Mouse (Mus musculus): ENCODE results near the gene Ssh1. TPM values are rescaled to one million over a fixed set of nuclear protein-coding genes. Genes with fewer than 3 reads are reported as not detected.

The Ssh1 gene
- total RNA-seq, 2 experiments from 2014 or later, result 11.1 to 11.2 TPM

GRCm38 (mm10) chr5:113966452-113967150 lies 27.1 kb downstream of the Ssh1 start:
- DNase-seq, result no peak

DNA sequence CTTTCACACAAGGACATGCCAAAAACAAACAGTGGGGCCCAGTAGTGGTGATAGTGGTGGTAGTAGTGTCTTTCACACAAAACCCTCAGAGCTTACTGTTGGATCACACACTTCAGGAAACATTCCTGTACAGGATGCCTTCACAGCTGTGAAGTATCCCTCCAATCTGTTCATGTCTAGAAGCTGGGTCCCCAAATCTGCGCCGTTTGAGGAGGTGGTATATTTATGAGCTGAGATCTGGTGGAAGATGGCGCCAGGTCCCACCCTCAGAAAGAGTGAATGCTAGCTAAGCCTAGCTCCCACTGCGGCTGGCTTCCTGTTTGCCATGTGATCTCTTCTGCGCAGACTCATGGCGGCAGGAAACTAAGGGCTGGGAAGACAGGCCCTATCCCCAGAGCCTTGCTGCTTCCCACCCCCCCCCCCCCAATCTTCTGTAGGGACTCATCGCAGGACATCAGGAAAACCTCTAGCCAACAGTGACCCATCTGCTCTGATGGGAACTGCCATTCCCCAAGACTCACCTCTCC lies 28.0 kb downstream of the Ssh1 start:
- no peak for DNase-seq

DNA sequence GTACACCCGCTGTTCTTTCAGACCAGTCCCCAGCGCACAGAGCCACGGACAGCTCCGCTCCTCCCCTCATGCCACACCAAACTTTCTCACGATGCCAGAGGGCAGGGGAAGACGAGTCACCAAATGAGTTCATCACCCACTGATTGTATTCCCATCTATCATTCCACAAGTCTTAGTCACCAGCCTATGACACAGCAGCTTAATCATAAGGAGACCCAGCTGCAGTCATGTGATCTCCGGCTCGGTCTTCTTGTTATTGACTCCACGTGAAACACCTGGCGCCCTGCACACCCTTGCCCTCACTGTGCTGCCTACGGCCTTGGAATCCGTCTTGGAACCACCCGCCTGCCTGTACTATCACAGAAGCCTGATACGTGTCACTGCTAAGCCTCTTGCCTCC lies 28.7 kb downstream of the Ssh1 start:
- DNase-seq, result no peak

GRCm38 (mm10) chr5:113961776-113962175 lies 31.9 kb downstream of the Ssh1 start:
- DNase-seq, result no peak

GRCm38 (mm10) chr5:113960416-113960815 lies 33.3 kb downstream of the Ssh1 start:
- no peak for DNase-seq

- DNase-seq, result no peak
Measured at GRCm38 (mm10) chr5:113959039-113959438, 34.7 kb downstream of the Ssh1 start.

GRCm38 (mm10) chr5:113956510-113956909 lies 37.2 kb downstream of the Ssh1 start:
- DNase-seq, result peak; percentile 94

GRCm38 (mm10) chr5:113955691-113956090 lies 38.0 kb downstream of the Ssh1 start:
- DNase-seq, result no peak

DNA sequence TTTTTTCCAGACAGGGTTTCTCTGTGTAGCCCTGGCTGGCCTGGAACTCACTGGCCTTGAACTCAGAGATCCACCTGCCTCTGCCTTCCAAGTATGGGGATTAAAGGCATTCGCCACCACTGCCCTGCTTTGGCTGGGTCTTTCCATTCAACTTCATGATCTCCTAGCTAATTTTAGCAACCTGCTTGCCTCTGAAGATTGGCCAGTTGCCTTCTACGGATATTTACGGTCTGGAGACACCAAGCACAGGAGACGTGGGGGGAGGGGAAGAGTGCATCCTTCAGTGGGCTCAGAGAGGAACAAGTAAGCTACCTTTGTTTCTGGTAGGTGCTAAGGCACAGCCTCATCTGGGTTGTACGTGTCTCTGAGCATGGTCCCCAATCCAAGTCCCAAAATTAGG lies 38.4 kb downstream of the Ssh1 start:
- no peak for DNase-seq

DNA sequence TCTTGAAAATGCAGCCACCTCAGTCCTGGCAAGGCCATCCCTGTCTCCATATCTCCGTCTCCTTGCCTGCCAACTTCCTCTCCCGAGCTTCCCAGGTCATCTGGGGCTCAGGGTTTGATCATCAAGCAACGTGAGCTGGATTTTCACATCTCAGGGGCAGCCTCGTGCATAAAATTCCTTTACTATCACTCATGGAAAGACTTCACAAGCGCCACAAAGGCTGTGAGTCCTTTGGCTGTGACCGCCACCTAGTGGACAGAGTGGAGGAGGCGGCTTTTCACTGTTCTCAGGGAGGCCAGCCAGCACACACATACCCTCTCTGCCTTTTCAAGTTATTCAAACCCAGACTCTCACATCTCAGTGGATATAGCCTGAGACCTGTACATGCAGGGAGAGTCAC lies 39.3 kb downstream of the Ssh1 start:
- peak; percentile 86 for DNase-seq

DNA sequence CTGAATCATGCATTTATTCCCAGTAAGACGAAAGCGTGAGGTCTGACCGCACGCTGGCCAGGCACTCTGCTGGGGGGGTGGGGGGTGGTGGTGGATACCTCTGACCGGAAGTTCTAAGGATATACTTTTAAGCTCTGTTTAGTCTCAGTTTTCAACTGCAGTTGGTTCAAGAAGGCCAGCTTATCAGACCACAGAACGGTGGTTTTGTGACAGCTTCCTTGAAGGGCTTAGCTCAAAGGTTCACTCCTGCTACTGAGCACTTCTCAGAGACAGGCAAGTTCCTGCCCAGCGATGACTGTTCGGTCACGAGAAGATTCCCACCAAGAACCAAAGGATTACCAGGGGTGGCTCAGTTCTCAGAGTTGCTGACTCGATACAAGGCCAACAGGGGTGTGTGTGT lies 41.2 kb downstream of the Ssh1 start:
- no peak for DNase-seq

DNA sequence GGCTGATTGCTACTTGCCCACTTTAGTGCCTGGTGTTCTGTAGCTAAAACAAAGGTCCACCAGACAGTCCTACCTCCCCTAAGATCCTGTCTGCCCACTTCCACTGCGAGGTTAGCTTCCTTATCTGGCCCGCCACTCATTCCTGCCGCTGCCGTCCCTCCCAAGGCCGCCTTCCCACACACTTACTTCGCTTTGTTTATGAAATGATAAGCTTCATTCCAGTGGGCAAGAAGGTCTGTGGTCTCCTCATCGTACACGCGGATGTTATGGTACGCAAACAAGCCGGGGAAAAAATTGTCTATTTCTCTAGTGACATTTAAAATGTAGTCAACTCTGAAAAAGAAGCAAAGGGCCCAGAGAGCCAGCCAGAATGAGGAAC lies 42.0 kb downstream of the Ssh1 start:
- no peak for DNase-seq

DNA sequence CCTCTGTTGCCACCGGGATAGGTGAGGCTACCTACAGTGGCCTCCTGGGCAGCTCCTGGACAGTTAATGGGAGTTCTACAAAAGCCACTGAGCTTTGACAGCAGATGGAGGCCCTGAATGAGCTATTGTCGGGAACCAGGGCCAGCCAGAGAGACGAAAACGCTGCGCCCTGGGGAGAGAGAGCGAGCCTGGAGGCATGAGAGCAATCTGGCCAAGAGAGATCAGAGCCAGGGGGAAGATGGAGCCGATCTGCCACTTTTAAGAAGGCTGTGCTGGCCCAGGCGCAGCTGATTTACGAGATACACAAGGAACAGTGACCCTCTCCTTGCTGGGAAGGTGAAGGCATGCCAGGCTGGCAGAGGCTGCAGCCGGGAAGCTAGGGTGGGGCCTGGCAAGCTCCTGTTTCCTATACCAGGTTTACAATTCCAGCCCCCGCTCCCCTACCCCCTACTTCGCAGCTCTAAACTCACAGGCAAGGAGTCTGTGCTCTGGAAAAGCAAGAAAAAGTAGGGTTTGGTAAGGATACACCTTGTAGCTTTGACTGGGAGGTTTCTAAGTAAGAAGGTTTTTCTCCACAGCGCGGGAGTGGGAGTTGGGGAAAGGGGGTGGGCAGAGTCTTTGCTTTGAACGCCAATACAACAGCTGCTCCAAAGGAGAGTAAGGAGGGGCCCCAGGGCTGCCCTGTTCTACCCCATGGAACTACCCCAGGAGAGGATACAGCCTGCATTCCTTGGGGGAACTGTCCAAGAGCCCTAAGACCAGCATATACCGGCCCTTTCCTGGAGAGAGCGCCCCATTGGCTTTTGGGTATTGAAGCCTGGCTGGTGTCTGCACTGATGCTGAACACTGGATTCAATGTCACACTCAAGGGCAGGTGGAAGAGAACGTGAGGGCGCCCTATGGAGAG lies 42.7 kb downstream of the Ssh1 start:
- DNase-seq, result no peak

- DNase-seq, result no peak
Measured at GRCm38 (mm10) chr5:113950133-113950532, 43.6 kb downstream of the Ssh1 start.

DNA sequence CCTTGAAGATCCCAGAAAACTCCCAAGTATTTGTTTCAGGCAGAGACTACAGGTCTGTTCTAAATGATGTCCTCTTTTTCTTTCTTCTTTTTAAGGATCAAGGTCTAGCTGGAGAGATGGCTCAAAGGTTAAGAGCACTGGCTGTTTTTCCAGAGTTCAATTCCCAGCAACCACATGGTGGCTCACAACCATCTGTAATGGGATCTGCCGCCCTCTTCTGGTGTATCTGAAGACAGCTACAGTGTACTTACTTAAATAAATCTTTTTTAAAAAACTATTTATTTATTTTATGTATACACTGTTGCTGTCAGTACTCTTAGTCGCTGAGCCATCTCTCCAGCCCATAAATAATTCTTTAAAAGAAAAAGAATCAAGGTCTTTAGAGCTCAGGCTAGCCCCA lies 46.4 kb downstream of the Ssh1 start:
- DNase-seq, result no peak

- no peak for DNase-seq
Measured at GRCm38 (mm10) chr5:113945126-113945525, 48.6 kb downstream of the Ssh1 start.

DNA sequence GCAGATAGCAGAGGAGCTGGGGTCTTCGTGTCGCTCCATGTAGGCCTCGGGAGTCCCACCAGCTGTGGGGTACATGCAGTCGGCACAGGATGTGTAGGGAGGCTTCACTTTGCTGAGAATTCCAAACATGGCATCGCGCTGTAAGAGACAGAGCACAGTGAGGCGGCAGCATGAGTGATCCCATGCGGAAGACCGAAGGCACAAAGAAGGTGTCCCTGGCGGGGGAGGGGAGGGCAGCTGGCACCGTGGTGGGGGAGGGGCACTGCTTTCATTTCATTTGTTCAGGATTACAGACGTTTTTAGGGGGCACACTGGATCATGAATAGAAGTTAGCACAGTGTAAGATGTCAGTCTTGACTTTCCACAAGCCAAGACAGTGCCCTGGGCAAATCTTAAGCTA lies 50.4 kb downstream of the Ssh1 start:
- DNase-seq, result no peak

DNA sequence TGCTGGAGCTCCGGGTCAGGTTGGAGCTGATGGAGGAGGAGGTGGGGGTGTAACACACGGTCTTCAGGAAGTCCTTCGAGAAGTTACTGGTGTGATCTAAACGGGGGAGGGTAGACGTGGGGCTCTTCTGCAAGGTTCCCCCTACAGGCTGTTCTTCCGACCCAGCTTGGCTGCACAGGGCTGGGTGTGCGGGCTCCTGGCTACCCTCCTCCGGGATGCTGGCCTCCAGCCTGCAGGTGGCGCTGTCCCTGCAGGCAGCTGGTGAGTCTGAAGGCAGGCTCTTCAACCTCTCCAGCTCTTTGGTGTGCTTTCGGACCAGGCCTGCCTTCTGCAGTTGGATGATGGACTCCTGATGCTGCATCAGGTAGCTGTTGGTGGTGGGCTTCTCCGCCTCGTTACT lies 51.1 kb downstream of the Ssh1 start:
- DNase-seq, result peak; percentile 50

GRCm38 (mm10) chr5:113939263-113939900 lies 54.3 kb downstream of the Ssh1 start:
- no peak for DNase-seq

- no peak for DNase-seq
Measured at GRCm38 (mm10) chr5:113937650-113938049, 56.0 kb downstream of the Ssh1 start.

- DNase-seq, result no peak
Measured at GRCm38 (mm10) chr5:113933889-113934288, 59.8 kb downstream of the Ssh1 start.

DNA sequence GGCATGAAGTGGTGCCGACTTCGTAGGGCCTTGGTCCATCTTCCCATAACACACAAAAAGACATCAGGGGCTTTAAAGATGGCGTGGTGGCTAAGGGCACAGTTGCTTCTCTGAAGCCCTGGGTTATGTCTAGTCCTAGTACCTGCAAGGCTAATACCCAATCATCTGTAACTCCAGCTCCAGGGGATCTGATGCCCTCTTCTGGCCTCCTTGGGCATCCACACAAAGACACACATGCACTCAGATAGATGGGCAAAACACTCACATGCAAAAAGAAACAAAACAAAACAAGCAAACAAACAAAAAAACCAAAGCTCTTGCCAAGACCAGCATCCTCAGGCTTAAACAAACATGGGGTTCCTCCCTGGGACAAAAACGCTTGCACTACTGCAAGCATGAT lies 60.2 kb downstream of the Ssh1 start:
- DNase-seq, result no peak

DNA sequence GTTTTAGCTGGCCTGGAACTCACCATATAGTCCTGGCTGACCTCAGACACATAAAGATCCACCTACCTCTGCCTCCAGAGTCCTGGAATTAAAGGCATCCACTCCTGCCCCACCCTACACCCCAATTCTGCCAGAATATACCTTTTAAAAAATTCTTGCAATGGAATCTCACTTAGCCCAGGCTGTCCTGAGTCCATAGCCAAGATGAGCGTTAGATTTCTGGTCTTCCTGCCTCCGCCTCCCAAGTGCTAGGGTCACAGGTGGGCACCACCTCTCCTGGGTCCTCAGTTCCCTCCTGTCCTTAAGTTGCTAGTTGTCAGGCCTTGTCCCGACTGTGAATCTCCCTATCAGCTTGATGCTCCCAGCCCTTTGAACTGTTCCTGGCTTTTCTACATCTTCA lies 61.4 kb downstream of the Ssh1 start:
- DNase-seq, result no peak

Data from gastrocnemius, postnatal 10 days (tissue).